Mouse (Mus musculus): ENCODE measurements around the gene Pde9a.

Pde9a gene

GRCm38 (mm10) chr17:31519344-31519945 is 133.4 kb downstream of the Pde9a start:
- no peak for DNase-seq

- DNase-seq = peak; percentile 99
Observed at GRCm38 (mm10) chr17:31519946-31520838, 134.2 kb downstream of the Pde9a start, which contains the start of the genes Wdr4 and Ndufv3. TSS of gene Wdr4 (minus strand) at chr17:31519980. TSS of gene Ndufv3 (plus strand) at chr17:31520115.

GRCm38 (mm10) chr17:31520895-31521294 is 134.9 kb downstream of the Pde9a start:
- peak; percentile 84 for DNase-seq

- DNase-seq = peak; percentile 48
Observed at GRCm38 (mm10) chr17:31521948-31522347, 135.9 kb downstream of the Pde9a start.

GRCm38 (mm10) chr17:31525114-31525513 is 139.1 kb downstream of the Pde9a start:
- no peak for DNase-seq

GRCm38 (mm10) chr17:31525816-31526215 is 139.8 kb downstream of the Pde9a start:
- no peak for DNase-seq

Measured in cerebellum, adult 11-12 months (tissue).